Mouse (Mus musculus) embryonic facial prominence, embryonic 15.5 days (tissue): ENCODE results near the gene Zfp444. TPM values are rescaled to one million over a fixed set of nuclear protein-coding genes. Genes with fewer than 3 reads are reported as not detected.
"Not testable (repeated sequence)": the region's sequence is repeated elsewhere in the genome, so short reads cannot be mapped to it uniquely, and the experiment has no call there.

Experiments used
- ATAC-seq: fragments of 200-750 bp; cut with Nextera tagmentation; 2 replicates; pipeline ENCODE4 v1.8.0; 2017; ENCODE audit warnings: low read depth, moderate TSS enrichment; ENCODE audit not compliant: insufficient number of reproducible peaks, low FRiP score, low TSS enrichment
- H3K27ac ChIP-seq: fragments of 300-500 bp; sonication (generic); replicated peaks from 2 replicates; pipeline ENCODE4 v1.5.1; 2015; ENCODE audit warnings: mild to moderate bottlenecking, inconsistent platforms
- H3K27me3 ChIP-seq: fragments of 300-500 bp; sonication (generic); 2 replicates; pipeline ENCODE4 v1.6.1; 2015; ENCODE audit warnings: inconsistent platforms
- H3K36me3 ChIP-seq: fragments of 300-500 bp; sonication (generic); 2 replicates; pipeline ENCODE4 v1.6.1; 2015; ENCODE audit warnings: mild to moderate bottlenecking, inconsistent platforms
- H3K4me1 ChIP-seq: fragments of 300-500 bp; sonication (generic); 2 replicates; pipeline ENCODE4 v1.6.1; 2015; ENCODE audit warnings: inconsistent platforms
- H3K4me2 ChIP-seq: fragments of 300-500 bp; sonication (generic); replicated peaks from 2 replicates; pipeline ENCODE4 v1.6.1; 2015; ENCODE audit warnings: mild to moderate bottlenecking, inconsistent platforms
- H3K4me3 ChIP-seq: fragments of 300-500 bp; sonication (generic); replicated peaks from 2 replicates; pipeline ENCODE4 v1.5.1; 2015; ENCODE audit warnings: mild to moderate bottlenecking, inconsistent platforms
- H3K9ac ChIP-seq: fragments of 300-500 bp; sonication (generic); 2 replicates; pipeline ENCODE4 v1.6.1; 2015; ENCODE audit warnings: inconsistent platforms
- H3K9me3 ChIP-seq: fragments of 300-500 bp; sonication (generic); replicated peaks from 2 replicates; pipeline ENCODE4 v1.6.1; 2016; ENCODE audit warnings: inconsistent platforms
- WGBS: fragments of 180-500 bp; shearing (Covaris S2); methylation state at CpG from one replicate; pipeline ENCODE4 v1.1.7; 2015; 5-methylcytosine and 5-hydroxymethylcytosine counted together
- polyA plus RNA-seq: library from polyadenylated mRNA; unstranded; fragments of >200 nt; fragmentation: Nextera tagmentation; extraction: Ambion mirVana; gene quantifications from 2 replicates; pipeline ENCODE4 v1.2.1, GENCODE M21; 2015

Zfp444 gene
- polyA plus RNA-seq, 1 experiment from 2014 or later: 61.5 TPM

GRCm38 (mm10) chr7:6214691-6215090, 42.7 kb downstream of the Zfp444 start:
- not testable (repeated sequence) for H3K27me3 ChIP-seq, ATAC-seq, H3K4me2 ChIP-seq, H3K4me1 ChIP-seq, H3K27ac ChIP-seq, H3K36me3 ChIP-seq, H3K9ac ChIP-seq, H3K9me3 ChIP-seq, H3K4me3 ChIP-seq
- WGBS: 72% methylated on average over 4 of the region's 4 CpGs

DNA sequence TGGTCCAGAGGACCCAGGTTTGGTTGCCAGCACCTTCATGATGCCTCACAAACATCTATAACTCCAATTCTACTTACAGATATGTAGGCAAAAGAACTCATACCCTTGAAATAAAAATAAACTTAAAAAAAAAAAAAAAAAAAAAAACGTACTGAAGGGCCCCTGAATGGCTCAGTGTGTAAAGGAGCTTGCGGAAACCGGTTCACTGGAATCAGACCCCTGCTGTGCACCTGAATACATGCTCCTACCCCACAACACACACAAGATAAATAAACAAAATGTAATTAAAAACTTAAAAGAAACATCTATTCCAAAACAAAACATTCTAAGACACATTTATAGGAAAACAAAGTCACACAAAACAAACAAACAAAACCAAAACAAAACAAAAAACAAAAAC, 48.1 kb downstream of the Zfp444 start:
- Histone ChIP-seq H3K36me3 (no peaks in the 10 kb centered on the region), H3K27ac (no peak overlapping the region), H3K4me3 (no peak overlapping the region), H3K4me2 (no peak overlapping the region), H3K9me3 (no peaks in the 10 kb centered on the region), H3K9ac (no peak overlapping the region), H3K4me1 (no peaks in the 10 kb centered on the region), H3K27me3 (no peaks in the 10 kb centered on the region)
- ATAC-seq: no peak
- 45% methylated on average over 3 of the region's 3 CpGs for WGBS

- H3K4me1 ChIP-seq: no peaks in the 10 kb centered on the region
- no peaks in the 10 kb centered on the region for H3K36me3 ChIP-seq
- H3K27me3 ChIP-seq: no peaks in the 10 kb centered on the region
- WGBS: 90% methylated on average over 12 of the region's 12 CpGs
- no peak within 1 kb of the TSS for H3K4me3 ChIP-seq
- no peak within 1 kb of the TSS for H3K27ac ChIP-seq
- H3K9me3 ChIP-seq: no peaks in the 10 kb centered on the region
- ATAC-seq: no peak
- H3K9ac ChIP-seq: no peak within 1 kb of the TSS
- H3K4me2 ChIP-seq: no peak within 1 kb of the TSS
Observed at GRCm38 (mm10) chr7:6221978-6222377, 50.0 kb downstream of the Zfp444 start, which contains the start of gene Zscan5b. Gene Zscan5b, plus strand, starts transcription at chr7:6222278.

DNA sequence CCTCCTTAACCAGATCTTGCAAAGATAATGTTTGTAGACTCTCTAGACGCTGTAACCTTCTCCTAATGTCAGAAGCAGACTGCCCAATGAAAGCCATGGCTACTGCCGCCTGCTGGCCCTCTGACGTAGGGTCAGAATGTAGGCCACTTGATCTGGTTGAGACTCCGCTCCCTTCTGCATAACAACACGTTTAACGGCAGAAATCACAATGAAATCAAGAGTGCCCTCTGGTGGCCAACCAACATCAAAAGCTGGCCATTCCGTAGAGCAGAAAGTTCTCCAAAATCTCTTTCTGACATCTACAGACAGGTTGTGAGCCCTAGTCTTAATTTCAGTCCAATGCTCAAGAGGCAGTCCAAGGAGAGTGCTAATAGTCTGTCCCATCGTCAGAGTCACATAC, 56.5 kb downstream of the Zfp444 start:
- H3K4me1 ChIP-seq, H3K27ac ChIP-seq, H3K4me2 ChIP-seq, H3K9me3 ChIP-seq, H3K27me3 ChIP-seq, ATAC-seq, H3K4me3 ChIP-seq, H3K9ac ChIP-seq, H3K36me3 ChIP-seq: not testable (repeated sequence)
- 57% methylated on average over 8 of the region's 8 CpGs for WGBS

DNA sequence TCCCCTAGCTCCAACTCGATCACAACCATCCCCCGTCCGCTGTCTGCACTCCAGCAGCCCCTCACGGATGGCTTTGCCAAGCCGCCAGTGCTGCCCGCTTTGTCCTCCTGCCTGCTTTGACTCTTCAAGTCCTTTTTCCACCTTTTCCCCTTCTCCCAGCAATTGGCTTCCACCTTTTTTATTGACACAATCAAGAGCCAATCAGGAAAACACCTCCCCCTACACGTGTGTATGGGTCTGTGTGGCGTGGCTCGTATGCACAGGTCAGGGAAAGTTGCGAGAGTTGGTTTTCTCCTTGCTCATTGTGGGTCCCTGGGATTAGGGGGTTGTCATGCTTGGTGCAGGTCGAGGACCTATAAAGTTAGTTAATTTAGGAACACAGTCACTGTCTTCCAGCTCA, 67.8 kb downstream of the Zfp444 start:
- H3K9ac ChIP-seq: no peak overlapping the region
- WGBS: 45% methylated on average over 11 of the region's 11 CpGs
- ATAC-seq: no peak

GRCm38 (mm10) chr7:6240841-6241425, 68.9 kb downstream of the Zfp444 start:
- 4% methylated on average over 1 of the region's 1 CpGs for WGBS
- ATAC-seq: not testable (repeated sequence)

More for the DNA sequence above, 67.8 kb downstream of the Zfp444 start:
- Histone ChIP-seq H3K27ac (no peak overlapping the region), H3K4me1 (no peaks in the 10 kb centered on the region), H3K4me3 (no peak overlapping the region), H3K9me3 (no peaks in the 10 kb centered on the region), H3K27me3 (no peaks in the 10 kb centered on the region), H3K4me2 (no peak overlapping the region), H3K36me3 (no peaks in the 10 kb centered on the region)

More at GRCm38 (mm10) chr7:6240841-6241425, 68.9 kb downstream of the Zfp444 start:
- H3K4me3 ChIP-seq, H3K27ac ChIP-seq, H3K27me3 ChIP-seq, H3K9me3 ChIP-seq, H3K4me2 ChIP-seq, H3K9ac ChIP-seq, H3K4me1 ChIP-seq, H3K36me3 ChIP-seq: not testable (repeated sequence)

Other genes with a start within 250 kb of the Zfp444 start
- gene Vmn1r65, start 161.2 kb upstream of the Zfp444 start, polyA plus RNA-seq: not detected in 2 replicates
- gene Nlrp4c, start 127.1 kb upstream of the Zfp444 start, polyA plus RNA-seq: not detected in 2 replicates
- 26.4 and 27.2 TPM in 2 replicates for gene Zfp787, start 16.2 kb upstream of the Zfp444 start, polyA plus RNA-seq
- gene Galp, start 24.9 kb downstream of the Zfp444 start, polyA plus RNA-seq: not detected in 2 replicates
- not detected in 2 replicates for gene Zscan5b, start 50.1 kb downstream of the Zfp444 start, polyA plus RNA-seq
- not detected in 2 replicates for gene Epp13, start 80.5 kb downstream of the Zfp444 start, polyA plus RNA-seq
- 11.5 and 11.6 TPM in 2 replicates for gene Zfp667, start 114.4 kb downstream of the Zfp444 start, polyA plus RNA-seq
- 5.9 and 6.2 TPM in 2 replicates for gene Zfp583, start 159.1 kb downstream of the Zfp444 start, polyA plus RNA-seq
- 1.8 and 1.9 TPM in 2 replicates for gene Gm3854, start 171.5 kb downstream of the Zfp444 start, polyA plus RNA-seq
- 2.2 and 4.2 TPM in 2 replicates for gene Zfp78, start 191.1 kb downstream of the Zfp444 start, polyA plus RNA-seq
- gene Zfp28, start 211.1 kb downstream of the Zfp444 start, polyA plus RNA-seq: 9.5 and 10.0 TPM in 2 replicates
- gene Smim17, start 226.5 kb downstream of the Zfp444 start, polyA plus RNA-seq: 0.26 and 0.44 TPM in 2 replicates
- not detected in 2 replicates for gene Gm20715, start 238.1 kb downstream of the Zfp444 start, polyA plus RNA-seq